Mouse (Mus musculus) midbrain, embryonic 10.5 days (tissue): ENCODE data around the gene Dynlt1c. TPM values are rescaled to one million over a fixed set of nuclear protein-coding genes. Genes with fewer than 3 reads are reported as not detected.
"Not testable (repeated sequence)": the region's sequence is repeated elsewhere in the genome, so short reads cannot be mapped to it uniquely, and the experiment has no call there.

Experiments used
- DNase-seq: peaks from one replicate; pipeline ENCODE4 v3.0.0-alpha.2; 2017; ENCODE audit warnings: low spot score
- H3K27ac ChIP-seq: fragments of 300-500 bp; sonication (generic); replicated peaks from 2 replicates; pipeline ENCODE4 v1.5.1; 2016; ENCODE audit warnings: mild to moderate bottlenecking
- H3K27me3 ChIP-seq: fragments of 300-500 bp; sonication (generic); 2 replicates; pipeline ENCODE4 v1.6.1; 2016; ENCODE audit warnings: low read depth, mild to moderate bottlenecking; ENCODE audit not compliant: poor library complexity, severe bottlenecking
- H3K36me3 ChIP-seq: fragments of 300-500 bp; sonication (generic); 2 replicates; pipeline ENCODE4 v1.6.1; 2016; ENCODE audit warnings: mild to moderate bottlenecking, moderate library complexity
- H3K4me1 ChIP-seq: fragments of 300-500 bp; sonication (generic); 2 replicates; pipeline ENCODE4 v1.6.1; 2016
- H3K4me3 ChIP-seq: fragments of 300-500 bp; sonication (generic); 2 replicates; pipeline ENCODE4 v1.5.1; 2016; ENCODE audit warnings: mild to moderate bottlenecking, moderate library complexity
- H3K9me3 ChIP-seq: fragments of 300-500 bp; sonication (generic); replicated peaks from 2 replicates; pipeline ENCODE4 v1.6.1; 2016; ENCODE audit warnings: mild to moderate bottlenecking
- whole genome bisulfite sequencing: fragments of 180-500 bp; shearing (Covaris S2); methylation state at CpG from one replicate; pipeline ENCODE4 v1.1.7; 2016; 5-methylcytosine and 5-hydroxymethylcytosine counted together
- polyA plus RNA-seq: library from polyadenylated mRNA; unstranded; fragments of >200 nt; fragmentation: Nextera tagmentation; extraction: Ambion mirVana; gene quantifications from 2 replicates; pipeline ENCODE4 v1.2.1, GENCODE M21; 2016

Dynlt1c gene
- polyA plus RNA-seq, 1 experiment from 2014 or later, result 38.9 TPM

- not testable (repeated sequence) for H3K27me3 ChIP-seq, DNase-seq, H3K36me3 ChIP-seq, H3K27ac ChIP-seq, H3K9me3 ChIP-seq, H3K4me3 ChIP-seq, H3K4me1 ChIP-seq
- 94% methylated on average over 4 of the region's 4 CpGs for WGBS
Measured at GRCm38 (mm10) chr17:6630398-6630797, 28.9 kb downstream of the Dynlt1c start.

- H3K4me1 ChIP-seq, DNase-seq, H3K27me3 ChIP-seq, H3K9me3 ChIP-seq, H3K36me3 ChIP-seq, H3K4me3 ChIP-seq, H3K27ac ChIP-seq: not testable (repeated sequence)
- 94% methylated on average over 6 of the region's 6 CpGs for WGBS
Measured at GRCm38 (mm10) chr17:6632850-6633249, 31.4 kb downstream of the Dynlt1c start.

GRCm38 (mm10) chr17:6635781-6636180 is 34.3 kb downstream of the Dynlt1c start:
- H3K4me1 ChIP-seq, H3K27ac ChIP-seq, H3K4me3 ChIP-seq, H3K27me3 ChIP-seq, DNase-seq, H3K36me3 ChIP-seq, H3K9me3 ChIP-seq: not testable (repeated sequence)
- 92% methylated on average over 2 of the region's 4 CpGs for WGBS

GRCm38 (mm10) chr17:6636861-6637260 is 35.4 kb downstream of the Dynlt1c start:
- Histone ChIP-seq H3K9me3 (peaks cover 4% of the 10 kb centered on the region), H3K27me3 (no peaks in the 10 kb centered on the region), H3K36me3 (no peaks in the 10 kb centered on the region), H3K27ac (no peak overlapping the region), H3K4me1 (0 out of 2 replicates have a peak, but pooled peaks cover 2% of the 10 kb centered on the region), H3K4me3 (no peak overlapping the region)
- DNase-seq, result peak; percentile 6
- WGBS, result 80% methylated on average over 5 of the region's 5 CpGs

- not testable (repeated sequence) for H3K27ac ChIP-seq, DNase-seq, H3K27me3 ChIP-seq, H3K4me3 ChIP-seq, H3K36me3 ChIP-seq, H3K4me1 ChIP-seq, H3K9me3 ChIP-seq
- WGBS, result 97% methylated on average over 4 of the region's 4 CpGs
Measured at GRCm38 (mm10) chr17:6637434-6637833, 36.0 kb downstream of the Dynlt1c start.

- H3K36me3 ChIP-seq, H3K27me3 ChIP-seq, H3K9me3 ChIP-seq, H3K27ac ChIP-seq, H3K4me1 ChIP-seq, H3K4me3 ChIP-seq: not testable (repeated sequence)
- peak; percentile 5 for DNase-seq
- 85% methylated on average over 8 of the region's 8 CpGs for WGBS
Measured at GRCm38 (mm10) chr17:6638444-6638843, 37.0 kb downstream of the Dynlt1c start.

GRCm38 (mm10) chr17:6639486-6639885 is 38.0 kb downstream of the Dynlt1c start:
- not testable (repeated sequence) for H3K27me3 ChIP-seq, H3K9me3 ChIP-seq, H3K36me3 ChIP-seq, DNase-seq, H3K4me3 ChIP-seq, H3K27ac ChIP-seq, H3K4me1 ChIP-seq
- WGBS, result 91% methylated on average over 16 of the region's 21 CpGs

- not testable (repeated sequence) for H3K9me3 ChIP-seq, H3K27me3 ChIP-seq, H3K36me3 ChIP-seq, H3K27ac ChIP-seq, H3K4me3 ChIP-seq, H3K4me1 ChIP-seq
- DNase-seq, result peak; percentile 6
- 86% methylated on average over 10 of the region's 10 CpGs for WGBS
Measured at GRCm38 (mm10) chr17:6640044-6640637, 38.7 kb downstream of the Dynlt1c start.

GRCm38 (mm10) chr17:6640771-6641429 is 39.4 kb downstream of the Dynlt1c start:
- H3K27me3 ChIP-seq, H3K36me3 ChIP-seq, H3K4me1 ChIP-seq, H3K27ac ChIP-seq, H3K9me3 ChIP-seq, H3K4me3 ChIP-seq, DNase-seq: not testable (repeated sequence)
- WGBS, result 85% methylated on average over 14 of the region's 14 CpGs

GRCm38 (mm10) chr17:6644210-6644609 is 42.7 kb downstream of the Dynlt1c start:
- DNase-seq, H3K27ac ChIP-seq, H3K36me3 ChIP-seq, H3K27me3 ChIP-seq, H3K4me3 ChIP-seq, H3K9me3 ChIP-seq, H3K4me1 ChIP-seq: not testable (repeated sequence)
- WGBS, result 90% methylated on average over 9 of the region's 9 CpGs

- H3K27me3 ChIP-seq, result not testable (repeated sequence)
- 89% methylated on average over 4 of the region's 4 CpGs for WGBS
Measured at GRCm38 (mm10) chr17:6644673-6645072, 43.2 kb downstream of the Dynlt1c start.

GRCm38 (mm10) chr17:6645668-6646067 is 44.2 kb downstream of the Dynlt1c start:
- not testable (repeated sequence) for H3K36me3 ChIP-seq, H3K27ac ChIP-seq, H3K4me3 ChIP-seq, H3K27me3 ChIP-seq, DNase-seq, H3K9me3 ChIP-seq, H3K4me1 ChIP-seq
- 97% methylated on average over 4 of the region's 4 CpGs for WGBS

More at GRCm38 (mm10) chr17:6644673-6645072, 43.2 kb downstream of the Dynlt1c start:
- H3K4me1 ChIP-seq, DNase-seq, H3K9me3 ChIP-seq, H3K27ac ChIP-seq, H3K36me3 ChIP-seq, H3K4me3 ChIP-seq: not testable (repeated sequence)

GRCm38 (mm10) chr17:6646841-6647240 is 45.4 kb downstream of the Dynlt1c start:
- H3K9me3 ChIP-seq, H3K27me3 ChIP-seq, H3K4me1 ChIP-seq, H3K36me3 ChIP-seq, H3K4me3 ChIP-seq, DNase-seq, H3K27ac ChIP-seq: not testable (repeated sequence)
- 97% methylated on average over 8 of the region's 8 CpGs for WGBS
